Mouse (Mus musculus): ENCODE measurements around the gene Adamts4. TPM values are rescaled to one million over a fixed set of nuclear protein-coding genes. Genes with fewer than 3 reads are reported as not detected.

Adamts4 gene
- polyA plus RNA-seq, 1 experiment from 2014 or later = 5.2 TPM

DNA sequence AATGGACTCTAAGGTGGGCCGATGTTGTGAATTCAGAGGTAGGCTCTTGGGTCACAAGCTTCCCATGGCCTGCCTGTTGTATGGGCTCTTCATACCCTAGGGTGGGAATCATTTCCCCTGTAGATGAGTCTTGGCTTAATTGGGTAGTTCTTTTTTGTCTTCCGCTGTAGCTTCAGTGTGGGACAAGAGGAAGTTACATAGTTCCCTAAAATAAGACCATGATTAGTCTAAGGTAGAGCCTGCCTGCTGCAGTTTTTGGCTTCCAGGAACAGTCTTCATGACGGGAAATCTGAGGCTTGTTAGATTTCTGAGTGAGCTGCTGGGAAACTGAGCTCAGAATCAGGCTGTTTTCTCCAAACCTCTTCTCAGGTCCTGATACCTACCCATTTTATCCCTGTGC is 21.9 kb downstream of the Adamts4 start:
- Histone ChIP-seq H3K4me1 (replicated peaks; ENCODE audit: insufficient read depth, low read length) (peaks cover 12% of the 10 kb centered on the region; the same call in 1 of the 2 replicates), H3K27me3 (ENCODE audit: insufficient read depth, low read length) (no peaks in the 10 kb centered on the region), H3K36me3 (ENCODE audit: insufficient read depth, low read length) (peaks cover 35% of the 10 kb centered on the region), H3K4me3 (replicated peaks; ENCODE audit: low read depth, low read length) (no peak overlapping the region), H3K4me2 (ENCODE audit: low read length) (no peak overlapping the region), H3K27ac (no peak overlapping the region), H3K9me3 (replicated peaks; ENCODE audit: low read length) (no peaks in the 10 kb centered on the region), H3K9ac (ENCODE audit: low read depth, low read length) (no peak overlapping the region)
- ATAC-seq (replicated peaks; ENCODE audit: low FRiP score, low read depth) = no peak
- TF ChIP-seq CTCF (IDR thresholded peaks at IDR 0.05; ENCODE audit: low read depth) = no peak
- 88% methylated on average over 3 of the region's 3 CpGs for WGBS
- no peak for DNase-seq (ENCODE audit: low spot score)

DNA sequence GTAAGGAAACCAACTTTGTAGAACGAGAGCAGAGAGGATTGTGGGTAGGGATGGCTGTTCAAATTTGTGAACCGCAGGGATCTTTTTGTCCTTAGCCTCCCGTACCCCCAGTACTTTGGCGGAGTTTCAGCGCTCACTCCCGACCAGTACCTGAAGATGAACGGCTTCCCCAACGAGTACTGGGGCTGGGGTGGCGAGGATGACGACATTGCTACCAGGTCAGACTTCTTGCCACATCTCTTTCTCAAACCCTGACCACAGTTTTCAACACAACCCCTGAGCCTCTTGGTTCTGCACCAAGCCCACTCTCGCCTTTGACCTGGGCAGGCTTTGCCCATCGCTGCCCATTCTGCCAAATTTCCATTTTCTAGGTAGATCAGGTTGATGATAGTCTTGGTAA is 23.9 kb downstream of the Adamts4 start:
- no peak for TF ChIP-seq CTCF (IDR thresholded peaks at IDR 0.05; ENCODE audit: low read depth)
- Histone ChIP-seq H3K27me3 (ENCODE audit: insufficient read depth, low read length) (no peaks in the 10 kb centered on the region), H3K9ac (ENCODE audit: low read depth, low read length) (no peak overlapping the region), H3K4me2 (ENCODE audit: low read length) (no peak overlapping the region), H3K36me3 (ENCODE audit: insufficient read depth, low read length) (peaks cover 47% of the 10 kb centered on the region), H3K4me3 (replicated peaks; ENCODE audit: low read depth, low read length) (no peak overlapping the region), H3K4me1 (replicated peaks; ENCODE audit: insufficient read depth, low read length) (peaks cover 12% of the 10 kb centered on the region; the same call in 1 of the 2 replicates), H3K27ac (no peak overlapping the region), H3K9me3 (replicated peaks; ENCODE audit: low read length) (no peaks in the 10 kb centered on the region)
- WGBS = 88% methylated on average over 12 of the region's 12 CpGs
- DNase-seq (ENCODE audit: low spot score) = no peak
- ATAC-seq (replicated peaks; ENCODE audit: low FRiP score, low read depth) = no peak

DNA sequence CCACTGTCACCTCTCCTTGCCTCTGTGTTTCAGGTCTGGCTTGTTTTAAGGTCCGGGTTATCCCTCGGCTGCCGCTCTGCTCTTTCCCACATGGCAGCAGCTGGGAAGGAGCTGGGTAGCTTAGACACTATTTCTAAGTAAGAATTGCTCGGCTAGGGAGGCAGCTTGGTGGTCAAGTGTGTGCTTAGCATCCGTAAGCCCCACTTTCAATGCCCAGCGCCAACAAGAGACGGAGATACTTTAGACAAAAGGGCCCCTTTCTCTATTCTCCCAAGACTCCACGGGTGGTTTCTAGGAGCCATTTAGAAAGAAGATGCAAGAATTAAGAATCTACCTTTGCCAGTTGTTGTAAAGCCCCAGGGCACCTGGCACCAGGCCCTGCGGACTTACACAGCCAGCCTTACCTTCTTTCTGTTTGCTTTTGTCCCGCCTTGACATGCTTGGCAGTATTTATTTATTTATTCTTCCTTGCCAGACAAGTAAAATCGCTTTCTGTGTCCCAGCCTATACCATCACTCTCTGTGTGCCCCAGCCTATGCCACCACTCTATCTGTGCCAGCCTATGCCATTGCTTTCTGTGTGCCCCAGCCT is 25.0 kb downstream of the Adamts4 start:
- H3K9me3 ChIP-seq (replicated peaks; ENCODE audit: low read length) = no peaks in the 10 kb centered on the region
- H3K4me1 ChIP-seq (replicated peaks; ENCODE audit: insufficient read depth, low read length) = peaks cover 18% of the 10 kb centered on the region
- H3K27me3 ChIP-seq (ENCODE audit: insufficient read depth, low read length) = no peaks in the 10 kb centered on the region
- no peak overlapping the region for H3K4me2 ChIP-seq (ENCODE audit: low read length)
- no peak for TF ChIP-seq CTCF (IDR thresholded peaks at IDR 0.05; ENCODE audit: low read depth)
- no peak overlapping the region for H3K27ac ChIP-seq
- DNase-seq (ENCODE audit: low spot score) = no peak
- WGBS = 84% methylated on average over 11 of the region's 11 CpGs
- no peak overlapping the region for H3K9ac ChIP-seq (ENCODE audit: low read depth, low read length)
- H3K4me3 ChIP-seq (replicated peaks; ENCODE audit: low read depth, low read length) = no peak overlapping the region
- peaks cover 47% of the 10 kb centered on the region for H3K36me3 ChIP-seq (ENCODE audit: insufficient read depth, low read length)
- no peak for ATAC-seq (replicated peaks; ENCODE audit: low FRiP score, low read depth)

DNA sequence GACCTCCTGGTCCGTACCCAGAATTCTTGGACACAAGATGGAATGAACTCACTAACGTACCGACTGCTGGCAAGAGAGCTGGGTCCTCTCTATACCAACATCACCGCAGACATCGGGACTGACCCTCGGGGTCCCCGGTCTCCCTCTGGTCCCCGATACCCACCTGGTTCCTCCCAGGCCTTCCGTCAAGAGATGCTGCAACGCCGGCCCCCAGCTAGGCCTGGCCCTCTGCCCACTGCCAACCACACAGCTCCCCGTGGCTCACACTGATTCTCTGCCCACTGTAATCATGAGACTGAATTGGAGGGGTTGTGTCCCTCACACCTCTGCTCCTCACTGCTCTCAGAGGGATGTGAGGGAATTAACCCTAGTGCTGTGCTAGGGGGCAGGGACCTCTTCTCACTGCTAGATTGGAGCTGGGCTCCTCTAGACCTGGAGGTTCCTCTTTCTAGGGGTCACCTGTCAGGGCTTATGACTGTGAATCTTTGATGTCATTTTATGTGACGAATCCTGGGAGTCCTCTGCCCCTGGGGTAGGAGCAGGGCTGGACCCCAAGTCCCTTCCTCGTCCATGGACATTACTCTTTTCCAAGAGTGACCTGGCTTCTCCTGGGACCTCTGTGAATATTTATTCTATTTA is 26.0 kb downstream of the Adamts4 start:
- Histone ChIP-seq H3K36me3 (ENCODE audit: insufficient read depth, low read length) (peaks cover 47% of the 10 kb centered on the region), H3K4me2 (ENCODE audit: low read length) (no peak overlapping the region)
- ATAC-seq (replicated peaks; ENCODE audit: low FRiP score, low read depth) = no peak

DNA sequence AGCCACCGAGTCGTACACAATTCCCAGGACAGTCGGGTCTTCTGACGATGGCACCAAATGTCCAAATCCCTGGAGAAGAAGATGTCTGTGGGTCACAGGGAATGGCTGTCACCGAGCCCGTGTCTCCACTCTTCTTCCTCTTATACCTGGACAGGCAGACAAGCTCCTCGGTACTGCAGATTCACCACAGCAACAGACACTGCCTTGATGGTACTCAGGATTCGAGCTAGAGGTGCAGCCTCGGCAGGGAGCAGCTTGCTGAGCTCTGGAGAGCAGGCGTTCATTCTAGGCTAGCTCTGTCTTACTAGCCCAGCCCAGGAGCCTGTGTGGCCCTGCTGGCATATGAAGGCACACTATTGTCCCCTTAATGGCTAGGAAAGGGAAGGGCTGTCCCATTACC is 27.5 kb downstream of the Adamts4 start:
- DNase-seq (ENCODE audit: low spot score) (no peak), ATAC-seq (replicated peaks; ENCODE audit: low FRiP score, low read depth) (no peak)
- H3K4me2 ChIP-seq (ENCODE audit: low read length) = no peak overlapping the region
- H3K9me3 ChIP-seq (replicated peaks; ENCODE audit: low read length) = no peaks in the 10 kb centered on the region
- H3K27me3 ChIP-seq (ENCODE audit: insufficient read depth, low read length) = no peaks in the 10 kb centered on the region
- no peak overlapping the region for H3K4me3 ChIP-seq (replicated peaks; ENCODE audit: low read depth, low read length)
- no peak overlapping the region for H3K9ac ChIP-seq (ENCODE audit: low read depth, low read length)
- H3K4me1 ChIP-seq (replicated peaks; ENCODE audit: insufficient read depth, low read length) = peaks cover 6% of the 10 kb centered on the region; the same call in 1 of the 2 replicates
- H3K27ac ChIP-seq = no peak overlapping the region
- no peak for TF ChIP-seq CTCF (IDR thresholded peaks at IDR 0.05; ENCODE audit: low read depth)
- H3K36me3 ChIP-seq (ENCODE audit: insufficient read depth, low read length) = peaks cover 47% of the 10 kb centered on the region
- WGBS = 84% methylated on average over 10 of the region's 10 CpGs

More for the DNA sequence above, 26.0 kb downstream of the Adamts4 start:
- Histone ChIP-seq H3K27ac (no peak overlapping the region), H3K9ac (ENCODE audit: low read depth, low read length) (no peak overlapping the region), H3K27me3 (ENCODE audit: insufficient read depth, low read length) (no peaks in the 10 kb centered on the region), H3K9me3 (replicated peaks; ENCODE audit: low read length) (no peaks in the 10 kb centered on the region), H3K4me3 (replicated peaks; ENCODE audit: low read depth, low read length) (no peak overlapping the region), H3K4me1 (replicated peaks; ENCODE audit: insufficient read depth, low read length) (peaks cover 12% of the 10 kb centered on the region)
- TF ChIP-seq CTCF (IDR thresholded peaks at IDR 0.05; ENCODE audit: low read depth) = no peak
- 86% methylated on average over 14 of the region's 14 CpGs for WGBS
- DNase-seq (ENCODE audit: low spot score) = no peak

DNA sequence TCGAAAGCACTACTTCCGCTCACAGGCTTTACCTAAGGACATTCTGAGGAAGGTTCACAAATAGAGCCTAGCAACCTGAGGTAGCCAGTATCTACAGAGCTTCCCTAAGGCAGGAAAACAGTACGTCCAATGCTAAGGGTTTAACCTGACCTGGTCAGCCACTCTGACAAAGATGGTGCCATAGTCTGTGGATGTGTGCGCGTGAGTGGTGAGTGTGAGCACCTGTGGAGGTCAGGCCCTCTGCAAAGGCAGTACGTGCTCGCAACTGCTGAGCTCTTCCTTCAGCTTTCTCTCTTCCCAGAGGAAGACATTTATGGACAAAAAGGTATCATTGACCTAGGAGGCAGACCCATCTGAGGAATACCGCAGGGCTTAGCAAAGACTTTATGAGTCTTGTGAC is 28.2 kb downstream of the Adamts4 start:
- no peak for ATAC-seq (replicated peaks; ENCODE audit: low FRiP score, low read depth)
- Histone ChIP-seq H3K4me3 (replicated peaks; ENCODE audit: low read depth, low read length) (no peak overlapping the region), H3K4me2 (ENCODE audit: low read length) (no peak overlapping the region), H3K9ac (ENCODE audit: low read depth, low read length) (no peak overlapping the region), H3K4me1 (replicated peaks; ENCODE audit: insufficient read depth, low read length) (peaks cover 6% of the 10 kb centered on the region; the same call in 1 of the 2 replicates), H3K27ac (no peak overlapping the region), H3K9me3 (replicated peaks; ENCODE audit: low read length) (no peaks in the 10 kb centered on the region), H3K27me3 (ENCODE audit: insufficient read depth, low read length) (no peaks in the 10 kb centered on the region), H3K36me3 (ENCODE audit: insufficient read depth, low read length) (peaks cover 47% of the 10 kb centered on the region)
- TF ChIP-seq CTCF (IDR thresholded peaks at IDR 0.05; ENCODE audit: low read depth) = no peak
- WGBS = 91% methylated on average over 8 of the region's 8 CpGs
- DNase-seq (ENCODE audit: low spot score) = no peak
